Mouse (Mus musculus) hindlimb bud, embryonic 11.5 days (tissue): ENCODE measurements around the gene Pnmt.

ENCODE experiments used
- DNase-seq: peaks from one replicate; pipeline ENCODE4 v3.0.0-alpha.2; 2012; ENCODE audit warnings: low read depth, low spot score; ENCODE audit errors: extremely low spot score

Pnmt gene

DNA sequence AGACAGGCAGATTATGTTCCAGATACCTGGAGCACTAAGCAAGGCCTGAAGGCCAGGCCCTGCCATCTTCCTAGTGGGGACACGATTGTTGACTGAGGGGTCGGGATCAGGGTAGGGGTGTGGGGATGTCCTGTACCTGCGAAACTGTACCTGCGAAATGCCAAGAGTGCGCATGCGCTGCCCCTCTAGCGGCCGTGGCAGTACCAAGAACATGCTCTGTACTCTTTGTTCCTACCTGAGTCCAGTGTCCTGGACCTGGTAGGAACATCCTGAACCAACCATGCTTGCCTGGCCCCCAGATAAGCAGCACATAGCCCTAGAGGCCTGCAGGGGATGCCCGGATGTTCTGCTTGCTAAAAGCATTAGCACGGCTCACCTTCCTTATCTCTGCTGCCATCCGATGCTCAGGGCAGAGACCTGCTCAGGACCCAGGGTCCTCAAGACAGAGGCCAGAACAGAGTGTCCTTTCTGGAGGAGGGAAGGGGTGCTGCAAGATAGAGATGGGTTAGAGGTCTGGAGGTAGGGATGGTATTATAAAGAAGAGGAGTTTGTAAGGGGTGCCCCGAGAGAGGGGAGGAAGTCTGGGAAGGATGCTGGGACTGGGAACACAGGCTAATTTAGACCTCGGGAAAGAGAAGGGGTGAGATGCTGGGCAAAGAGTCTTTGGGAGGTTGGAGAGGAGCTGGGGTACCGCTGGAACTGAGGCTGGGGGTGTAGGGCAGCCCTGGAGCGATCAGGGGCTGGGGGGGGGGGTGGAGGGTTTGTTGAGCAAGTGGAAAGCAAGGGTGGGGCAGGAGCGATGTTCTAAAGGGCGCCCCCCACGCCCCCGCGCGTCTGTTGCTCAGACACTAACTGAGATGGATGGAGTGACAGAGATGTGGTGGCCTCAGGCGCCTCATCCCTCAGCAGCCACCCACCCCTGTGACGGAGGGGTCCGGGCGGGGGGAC is at the start of gene Pnmt:
Gene Pnmt (plus strand): TSS at position 813 of the 948 bp plus-strand sequence.
- DNase-seq: no peak

DNA sequence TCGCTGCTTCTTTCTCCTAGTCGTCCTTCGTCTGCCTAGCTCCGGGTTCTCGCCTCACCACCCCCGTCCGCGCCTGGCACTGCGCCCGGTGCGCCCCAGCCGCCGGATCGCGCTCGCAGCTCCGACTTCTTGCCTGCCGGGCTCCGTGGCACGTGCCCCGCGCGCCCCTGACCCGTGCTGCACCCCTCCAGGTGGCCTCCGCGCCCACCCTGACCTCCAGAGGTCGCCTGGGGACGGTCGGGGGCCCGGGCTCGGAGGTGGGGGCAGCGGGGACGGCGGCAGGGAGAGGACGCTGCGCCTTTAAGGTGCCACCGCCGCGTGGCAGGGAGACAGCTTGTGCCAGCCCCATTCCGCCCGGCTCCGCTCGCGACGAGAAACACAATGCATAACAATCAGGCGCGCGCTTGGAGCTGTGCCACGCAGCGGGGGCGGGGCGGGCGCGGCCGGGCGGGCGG is 47.7 kb upstream of the Pnmt start:
- DNase-seq: no peak

DNA sequence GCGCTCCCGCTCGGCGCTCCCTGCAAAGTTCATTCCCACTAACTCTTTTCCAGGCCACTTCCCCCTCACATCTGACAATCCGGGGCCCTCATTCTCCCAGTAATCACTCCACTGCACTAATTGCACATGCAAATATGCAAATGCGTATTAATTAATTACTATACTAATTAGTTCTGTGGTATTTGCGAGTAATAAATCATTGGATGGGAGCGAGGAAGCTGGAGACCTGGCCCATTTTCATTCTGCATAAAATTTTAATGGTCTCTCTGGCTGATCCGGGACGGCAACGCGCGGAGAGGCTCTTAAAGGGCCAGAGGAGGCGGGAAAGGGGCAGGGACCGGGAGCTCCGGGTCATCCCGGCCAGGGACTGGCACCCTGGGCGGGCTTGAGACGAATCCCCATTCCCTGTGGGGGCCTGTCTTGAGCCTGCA is 47.2 kb upstream of the Pnmt start:
- no peak for DNase-seq

DNA sequence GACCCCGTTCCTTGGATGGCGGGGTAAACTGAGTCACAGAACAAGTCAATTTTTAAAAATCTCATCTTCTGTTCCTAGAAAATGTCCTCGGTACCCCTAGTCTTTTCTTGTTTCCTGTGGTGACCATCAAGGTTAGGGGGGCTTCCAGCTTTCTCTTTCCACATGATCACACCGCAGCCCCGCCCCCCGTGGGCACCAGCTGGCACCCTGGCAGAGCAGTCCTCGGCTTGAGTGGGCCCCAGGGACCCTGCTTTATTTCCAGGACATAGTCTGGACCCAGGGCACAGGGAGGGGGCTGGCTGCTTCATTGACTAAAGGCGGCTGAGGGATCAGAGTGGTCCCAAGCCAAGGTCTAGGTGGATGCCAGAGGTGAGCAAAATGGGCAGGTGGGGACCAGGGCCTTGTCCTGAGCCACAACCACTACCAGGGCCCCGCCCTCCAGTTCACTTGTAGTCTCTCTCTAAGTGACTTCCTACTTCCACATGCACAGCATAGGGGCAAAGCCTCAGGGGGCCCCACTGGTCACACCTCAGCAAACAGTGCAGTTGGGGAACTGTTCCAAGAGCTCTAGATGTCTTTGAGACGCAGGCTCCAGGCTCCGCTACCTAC is 46.5 kb upstream of the Pnmt start:
- no peak for DNase-seq

DNA sequence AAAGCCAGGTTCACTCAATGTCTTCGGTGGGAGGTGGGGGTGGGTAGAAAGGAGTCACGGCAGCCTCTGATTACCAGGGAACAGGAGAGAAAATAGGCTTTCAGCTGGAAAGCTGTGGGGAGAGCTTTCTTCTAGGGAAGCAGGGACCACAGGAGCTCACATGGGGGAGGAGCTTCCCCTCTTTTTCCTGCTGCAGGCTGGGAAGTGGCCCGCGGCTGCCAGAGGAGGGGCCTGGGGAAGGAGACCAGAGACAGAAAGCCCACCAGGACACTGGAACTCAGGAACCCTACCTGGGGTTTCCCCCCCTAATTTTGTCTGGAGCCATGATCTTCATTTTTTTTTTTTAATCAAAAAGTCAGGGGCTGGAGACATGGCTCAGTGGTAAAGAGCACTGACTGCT is 45.7 kb upstream of the Pnmt start:
- no peak for DNase-seq

- no peak for DNase-seq
These were observed 45.1 kb upstream of the Pnmt start for GRCm38 (mm10) chr11:98341174-98341573.

- peak; percentile 68 for DNase-seq
These were observed 44.0 kb upstream of the Pnmt start for GRCm38 (mm10) chr11:98342000-98342945.

GRCm38 (mm10) chr11:98345253-98345652 is 41.0 kb upstream of the Pnmt start:
- no peak for DNase-seq

GRCm38 (mm10) chr11:98346168-98346567 is 40.1 kb upstream of the Pnmt start:
- DNase-seq: no peak

DNA sequence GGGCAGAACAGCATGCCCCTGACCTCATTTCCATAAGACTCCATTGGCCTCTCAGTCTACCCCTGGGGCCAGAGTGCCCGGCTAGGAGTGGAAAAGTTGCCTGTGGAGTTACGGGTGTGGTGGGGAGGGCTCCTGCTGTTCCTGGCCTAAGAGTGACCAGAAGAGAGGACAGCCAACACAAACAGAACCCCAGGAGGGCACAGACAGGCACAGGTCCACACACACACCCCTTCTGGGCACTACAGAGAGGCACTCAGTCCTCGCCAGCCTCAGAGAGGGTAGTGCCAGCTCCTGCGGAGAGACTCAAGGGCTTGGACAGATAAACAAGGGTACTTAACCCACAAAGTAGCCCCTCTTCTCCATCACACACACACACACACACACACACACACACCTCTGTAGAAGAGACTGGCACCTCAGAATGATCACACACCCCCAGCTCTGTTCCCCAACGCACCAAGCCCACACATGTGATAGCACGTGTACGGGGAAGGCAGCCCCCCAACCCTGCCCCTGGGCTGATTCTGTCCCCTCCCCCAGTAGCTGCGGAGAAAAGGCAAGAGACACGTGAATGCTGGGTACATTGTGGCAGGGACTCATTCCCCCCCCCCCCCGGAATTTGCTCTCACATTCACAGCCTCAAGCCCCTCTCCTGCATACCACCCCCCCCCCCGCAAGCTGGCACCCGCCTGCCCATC is 38.7 kb upstream of the Pnmt start:
- no peak for DNase-seq

GRCm38 (mm10) chr11:98348083-98348961 is 37.9 kb upstream of the Pnmt start, which contains the start of gene Ppp1r1b:
Ppp1r1b (plus strand) TSS chr11:98348404.
- no peak for DNase-seq

DNA sequence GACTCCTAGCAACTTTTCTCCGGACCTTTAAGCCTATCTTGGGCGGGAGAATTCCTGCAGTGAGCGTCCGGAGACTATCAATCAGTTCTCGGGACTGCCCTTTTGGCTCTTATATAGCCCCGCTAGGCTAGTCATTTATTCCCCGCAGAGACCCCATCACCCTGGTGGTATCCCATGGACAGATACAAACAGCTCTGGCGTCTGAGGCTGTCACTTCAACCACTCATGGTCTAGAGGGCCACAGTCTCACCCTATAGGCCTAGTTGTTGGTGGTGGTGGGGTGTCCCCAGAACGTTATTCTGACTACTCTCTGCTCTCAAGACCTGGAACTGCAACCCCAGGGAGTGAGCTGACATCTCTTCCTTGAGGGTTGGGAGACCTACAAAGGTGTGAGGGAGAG is 36.9 kb upstream of the Pnmt start:
- no peak for DNase-seq

- DNase-seq: no peak
These were observed 33.8 kb upstream of the Pnmt start for GRCm38 (mm10) chr11:98352272-98352990.

GRCm38 (mm10) chr11:98353651-98354211 is 32.5 kb upstream of the Pnmt start:
- DNase-seq: no peak

GRCm38 (mm10) chr11:98354445-98354844 is 31.8 kb upstream of the Pnmt start:
- DNase-seq: no peak

- DNase-seq: peak; percentile 93
These were observed 30.4 kb upstream of the Pnmt start for GRCm38 (mm10) chr11:98355732-98356299.

DNA sequence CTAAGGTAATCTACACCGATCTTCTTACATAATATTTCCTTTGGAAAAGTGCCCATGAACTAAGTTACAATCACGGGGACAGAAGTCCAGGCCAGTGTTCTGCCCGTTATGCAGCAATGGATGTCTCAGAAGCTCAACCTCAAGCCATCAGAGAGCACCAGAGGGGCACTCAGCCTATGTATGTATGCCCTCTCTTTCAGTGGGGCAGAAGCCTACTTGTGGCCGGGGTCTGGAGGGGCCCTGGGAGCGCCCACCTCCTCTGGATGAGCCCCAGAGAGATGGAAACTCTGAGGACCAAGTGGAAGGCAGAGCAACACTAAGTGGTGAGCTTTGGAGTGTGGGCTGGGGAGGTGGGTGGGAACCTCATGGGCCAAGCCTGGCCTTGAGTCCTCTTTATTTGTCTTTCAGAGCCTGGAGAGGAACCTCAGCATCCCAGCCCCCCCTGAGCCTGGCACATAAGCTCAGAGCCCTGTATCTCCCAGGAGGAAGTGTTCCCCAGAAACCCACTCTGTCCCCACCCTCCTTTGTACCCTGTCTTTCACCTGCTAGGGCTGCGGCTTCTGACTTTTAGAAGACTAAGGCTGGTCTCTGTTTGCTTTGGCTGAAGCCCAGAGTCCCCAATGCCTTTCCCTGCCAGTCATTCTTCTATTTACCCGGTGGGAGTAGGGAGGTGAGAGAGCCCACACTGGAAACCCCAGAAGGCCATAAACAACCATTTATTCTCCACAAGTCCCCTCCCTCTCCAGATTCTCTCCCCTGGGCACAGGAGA is 29.4 kb upstream of the Pnmt start:
- DNase-seq: no peak
